Mouse (Mus musculus) skeletal muscle tissue, adult 2 months (tissue): ENCODE measurements around the gene Ddb1.
A peak's percentile ranks its signal among the peaks of the same experiment; 100 is the strongest.

ENCODE experiments used
- DNase-seq: peaks from one replicate; pipeline ENCODE4 v3.0.0-alpha.2; 2012; ENCODE audit warnings: low read depth, low spot score

Ddb1 gene

DNA sequence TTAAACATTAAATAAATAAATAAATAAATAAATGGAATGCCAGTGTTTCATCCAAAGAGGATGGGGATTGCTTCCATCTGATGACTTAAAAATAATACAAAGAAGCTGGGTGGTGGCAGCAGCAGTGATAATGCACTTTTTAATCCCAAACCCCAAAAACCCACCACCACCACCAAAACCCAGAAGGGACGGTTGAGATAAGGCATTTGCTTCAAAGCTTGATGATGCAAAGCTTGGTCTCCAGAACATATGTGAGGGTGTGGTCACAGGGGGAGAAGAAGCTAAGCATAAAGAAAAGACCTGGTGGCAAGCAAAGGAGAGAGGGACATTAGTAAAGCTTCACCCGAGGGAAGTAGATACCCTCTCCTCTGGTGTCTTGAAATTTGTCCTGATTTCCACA lies 56.8 kb downstream of the Ddb1 start:
- no peak for DNase-seq

- DNase-seq, result no peak
These were observed 57.5 kb downstream of the Ddb1 start for GRCm38 (mm10) chr19:10662665-10663064.

DNA sequence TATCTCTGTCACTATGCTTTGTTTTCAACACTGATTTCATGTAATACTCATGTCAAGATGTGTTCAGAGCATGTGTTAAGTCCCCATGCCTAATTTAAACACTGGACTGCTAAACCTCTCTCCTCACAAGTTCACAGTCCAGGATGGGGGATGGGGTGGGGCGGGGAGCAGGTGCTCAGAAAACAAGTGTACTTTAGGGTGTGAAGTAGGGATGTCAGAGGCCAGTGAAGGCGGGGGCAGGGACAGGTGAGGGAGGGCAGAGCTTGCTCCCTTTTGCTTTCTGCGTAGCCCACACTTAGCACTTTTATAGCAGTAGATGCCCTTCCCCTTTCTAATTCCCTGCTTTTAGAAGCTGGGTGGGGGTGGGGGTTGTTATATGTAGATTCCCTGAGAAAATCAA lies 60.0 kb downstream of the Ddb1 start:
- DNase-seq, result no peak

DNA sequence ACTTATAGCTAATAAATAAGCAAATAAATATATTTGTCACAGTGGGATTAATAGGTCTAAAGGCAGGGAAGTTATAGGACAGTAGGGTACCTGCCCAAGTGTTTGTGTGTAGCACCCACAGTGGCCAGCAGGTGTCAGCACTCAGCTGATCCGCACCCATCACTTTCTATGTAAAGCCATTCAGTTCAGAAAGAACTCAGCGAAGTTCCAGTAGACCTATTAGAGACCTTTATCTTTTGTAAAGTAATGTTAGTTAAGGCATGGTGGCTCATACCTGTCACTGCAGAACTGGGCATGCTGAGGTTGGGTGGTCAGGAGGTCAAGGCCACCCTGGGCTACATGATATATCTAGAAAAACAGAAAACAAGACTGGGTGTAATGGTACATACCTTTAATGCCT lies 60.4 kb downstream of the Ddb1 start:
- peak; percentile 40 for DNase-seq

- DNase-seq, result no peak
These were observed 66.2 kb downstream of the Ddb1 start for GRCm38 (mm10) chr19:10671319-10671718.

- DNase-seq, result no peak
These were observed 66.8 kb downstream of the Ddb1 start for GRCm38 (mm10) chr19:10671854-10672417.

GRCm38 (mm10) chr19:10673275-10673674 lies 68.1 kb downstream of the Ddb1 start:
- DNase-seq, result no peak

DNA sequence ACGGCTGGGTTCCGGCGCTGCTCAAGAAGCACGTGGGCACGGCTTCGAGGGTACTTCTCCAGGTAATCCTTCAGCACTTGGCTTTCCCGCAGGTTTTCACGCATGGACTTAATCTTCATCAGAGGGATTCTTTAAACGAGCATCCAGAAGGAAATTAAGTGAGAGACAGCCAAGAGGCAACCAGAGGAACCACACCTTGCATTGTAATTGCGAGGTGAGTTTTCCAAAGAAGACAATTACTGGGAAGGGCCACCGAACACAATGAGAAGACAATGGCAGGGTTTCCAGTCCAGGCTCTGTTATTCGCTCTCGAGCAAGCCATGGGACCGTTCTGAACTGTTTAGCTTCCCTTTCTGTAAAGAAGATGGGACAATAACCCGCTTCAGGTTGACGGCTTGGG lies 71.5 kb downstream of the Ddb1 start:
- no peak for DNase-seq

- DNase-seq, result peak; percentile 75
These were observed 73.0 kb downstream of the Ddb1 start, which contains the start of gene Pga5 for GRCm38 (mm10) chr19:10677915-10678771. Gene Pga5 (minus strand): TSS chr19:10678071.

- no peak for DNase-seq
These were observed 73.6 kb downstream of the Ddb1 start for GRCm38 (mm10) chr19:10678772-10679067.
